Mouse (Mus musculus) midbrain, postnatal 0 days (tissue): Measurements from ENCODE around the gene Sh3rf1. TPM values are rescaled to one million over a fixed set of nuclear protein-coding genes. Genes with fewer than 3 reads are reported as not detected.

Experiments
- ATAC-seq: fragments of 200-750 bp; cut with Nextera tagmentation; 2 replicates; pipeline ENCODE4 v1.8.0; 2017; ENCODE audit warnings: moderate number of reproducible peaks, mild to moderate bottlenecking, moderate TSS enrichment, moderate library complexity; ENCODE audit not compliant: low FRiP score
- DNase-seq: peaks from one replicate; pipeline ENCODE4 v3.0.0-alpha.2; 2015; ENCODE audit warnings: low spot score
- H3K27ac ChIP-seq: fragments of 300-500 bp; sonication (generic); 2 replicates; pipeline ENCODE4 v1.5.1; 2014; ENCODE audit warnings: low read depth, mild to moderate bottlenecking, low read length, mixed read lengths
- H3K27me3 ChIP-seq: fragments of 300-500 bp; sonication (generic); 2 replicates; pipeline ENCODE4 v1.6.1; 2014; ENCODE audit warnings: low read length, control low read depth, mixed read lengths; ENCODE audit not compliant: insufficient read depth
- H3K36me3 ChIP-seq: fragments of 300-500 bp; sonication (generic); 2 replicates; pipeline ENCODE4 v1.6.1; 2014; ENCODE audit warnings: low read length, control low read depth, mixed read lengths; ENCODE audit not compliant: insufficient read depth
- H3K4me1 ChIP-seq: fragments of 300-500 bp; sonication (generic); 2 replicates; pipeline ENCODE4 v1.6.1; 2014; ENCODE audit warnings: mild to moderate bottlenecking, control low read depth, antibody characterized with exemption, low read length, mixed read lengths; ENCODE audit not compliant: insufficient read depth
- H3K4me2 ChIP-seq: fragments of 300-500 bp; sonication (generic); 2 replicates; pipeline ENCODE4 v1.6.1; 2014; ENCODE audit warnings: low read depth, mild to moderate bottlenecking, low read length, mixed read lengths; ENCODE audit not compliant: poor library complexity, severe bottlenecking
- H3K4me3 ChIP-seq: fragments of 300-500 bp; sonication (generic); 2 replicates; pipeline ENCODE4 v1.5.1; 2014; ENCODE audit warnings: low read depth, mild to moderate bottlenecking, low read length, moderate library complexity
- H3K9ac ChIP-seq: fragments of 300-500 bp; sonication (generic); replicated peaks from 2 replicates; pipeline ENCODE4 v1.6.1; 2014; ENCODE audit warnings: mild to moderate bottlenecking, low read length, moderate library complexity, mixed read lengths; ENCODE audit not compliant: poor library complexity, severe bottlenecking
- H3K9me3 ChIP-seq: fragments of 300-500 bp; sonication (generic); 2 replicates; pipeline ENCODE4 v1.6.1; 2016; ENCODE audit warnings: low read length, control low read depth
- CTCF ChIP-seq: IDR thresholded peaks from 2 replicates; pipeline ENCODE4 v1.5.1; 2016; ENCODE audit warnings: antibody characterized with exemption, mild to moderate bottlenecking
- WGBS: fragments of 180-500 bp; shearing (Covaris S2); extraction: QIAGEN DNeasy Blood & Tissue Kit; methylation state at CpG from one replicate; pipeline ENCODE4 v1.1.7; 2014; 5-methylcytosine and 5-hydroxymethylcytosine counted together
- polyA plus RNA-seq: library from polyadenylated mRNA; unstranded; fragments of >200 nt; fragmentation: Nextera tagmentation; extraction: Ambion mirVana; gene quantifications from 2 replicates; pipeline ENCODE4 v1.2.1, GENCODE M21; 2015
- total RNA-seq: library from RNA; depleted of rRNA; stranded (reverse); fragments of >200 nt; gene quantifications from 2 replicates; pipeline ENCODE4 v1.2.3, GENCODE M21; 2014

Gene Sh3rf1
- total and polyA plus RNA-seq, 2 experiments from 2014 or later, result 23.9 to 37.5 TPM

GRCm38 (mm10) chr8:61355503-61355902 is 131.8 kb downstream of the Sh3rf1 start:
- Histone ChIP-seq H3K36me3 (no peaks in the 10 kb centered on the region), H3K9me3 (no peaks in the 10 kb centered on the region), H3K27me3 (no peaks in the 10 kb centered on the region), H3K4me3 (no peak overlapping the region), H3K4me1 (no peaks in the 10 kb centered on the region), H3K27ac (no peak overlapping the region), H3K9ac (no peak overlapping the region), H3K4me2 (no peak overlapping the region)
- 61% methylated on average over 5 of the region's 5 CpGs for WGBS
- ATAC-seq (no peak), DNase-seq (no peak)
- no peak for TF ChIP-seq CTCF

- 20% methylated on average over 8 of the region's 8 CpGs for WGBS
- TF ChIP-seq CTCF, result no peak
- Histone ChIP-seq H3K36me3 (peaks cover 6% of the 10 kb centered on the region; the same call in 1 of the 2 replicates), H3K27me3 (no peaks in the 10 kb centered on the region), H3K4me3 (no peak overlapping the region), H3K9ac (no peak overlapping the region), H3K4me1 (no peaks in the 10 kb centered on the region), H3K27ac (no peak overlapping the region), H3K4me2 (no peak overlapping the region), H3K9me3 (no peaks in the 10 kb centered on the region)
- DNase-seq (no peak), ATAC-seq (no peak)
Observed at GRCm38 (mm10) chr8:61359004-61359403, 135.3 kb downstream of the Sh3rf1 start.

GRCm38 (mm10) chr8:61359851-61360272 is 136.2 kb downstream of the Sh3rf1 start:
- Histone ChIP-seq H3K27ac (no peak overlapping the region), H3K4me2 (no peak overlapping the region), H3K36me3 (peaks cover 6% of the 10 kb centered on the region; the same call in 1 of the 2 replicates), H3K9me3 (no peaks in the 10 kb centered on the region), H3K9ac (no peak overlapping the region), H3K4me3 (no peak overlapping the region), H3K27me3 (no peaks in the 10 kb centered on the region), H3K4me1 (no peaks in the 10 kb centered on the region)
- TF ChIP-seq CTCF, result no peak
- ATAC-seq (no peak), DNase-seq (no peak)
- 44% methylated on average over 10 of the region's 10 CpGs for WGBS

DNA sequence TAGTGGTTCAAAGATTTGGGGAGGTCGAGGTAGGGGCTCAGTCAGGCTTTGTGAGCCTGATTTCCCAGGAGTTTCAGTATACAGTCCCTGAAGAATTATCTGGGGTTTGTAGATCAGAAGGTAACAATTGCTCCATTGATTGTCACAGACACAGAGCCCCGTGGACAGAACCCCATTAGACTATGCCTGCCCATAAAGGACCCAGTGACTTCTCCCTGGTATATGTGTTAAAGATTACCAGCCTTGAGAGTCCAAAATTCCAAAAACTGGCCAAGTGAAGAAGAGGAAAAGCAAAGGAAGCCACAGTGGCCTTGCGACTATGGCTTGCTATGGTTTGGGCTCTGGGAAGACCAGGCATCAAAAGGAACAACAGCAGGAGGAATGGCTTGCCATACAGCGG is 136.7 kb downstream of the Sh3rf1 start:
- Histone ChIP-seq H3K36me3 (peaks cover 6% of the 10 kb centered on the region; the same call in 1 of the 2 replicates), H3K27me3 (no peaks in the 10 kb centered on the region), H3K4me3 (no peak overlapping the region), H3K4me2 (no peak overlapping the region), H3K27ac (no peak overlapping the region), H3K4me1 (no peaks in the 10 kb centered on the region), H3K9me3 (no peaks in the 10 kb centered on the region), H3K9ac (no peak overlapping the region)
- ATAC-seq (no peak), DNase-seq (no peak)
- WGBS, result 79% methylated on average over 4 of the region's 4 CpGs
- TF ChIP-seq CTCF, result no peak

GRCm38 (mm10) chr8:61361476-61361875 is 137.8 kb downstream of the Sh3rf1 start:
- no peak overlapping the region for H3K4me3 ChIP-seq
- H3K4me1 ChIP-seq, result no peaks in the 10 kb centered on the region
- peaks cover 6% of the 10 kb centered on the region; the same call in 1 of the 2 replicates for H3K36me3 ChIP-seq
- ATAC-seq (no peak), DNase-seq (no peak)
- no peaks in the 10 kb centered on the region for H3K27me3 ChIP-seq
- no peak overlapping the region for H3K9ac ChIP-seq
- no peak for TF ChIP-seq CTCF
- H3K4me2 ChIP-seq, result no peak overlapping the region
- 98% methylated on average over 11 of the region's 11 CpGs for WGBS
- H3K27ac ChIP-seq, result no peak overlapping the region
- no peaks in the 10 kb centered on the region for H3K9me3 ChIP-seq

DNA sequence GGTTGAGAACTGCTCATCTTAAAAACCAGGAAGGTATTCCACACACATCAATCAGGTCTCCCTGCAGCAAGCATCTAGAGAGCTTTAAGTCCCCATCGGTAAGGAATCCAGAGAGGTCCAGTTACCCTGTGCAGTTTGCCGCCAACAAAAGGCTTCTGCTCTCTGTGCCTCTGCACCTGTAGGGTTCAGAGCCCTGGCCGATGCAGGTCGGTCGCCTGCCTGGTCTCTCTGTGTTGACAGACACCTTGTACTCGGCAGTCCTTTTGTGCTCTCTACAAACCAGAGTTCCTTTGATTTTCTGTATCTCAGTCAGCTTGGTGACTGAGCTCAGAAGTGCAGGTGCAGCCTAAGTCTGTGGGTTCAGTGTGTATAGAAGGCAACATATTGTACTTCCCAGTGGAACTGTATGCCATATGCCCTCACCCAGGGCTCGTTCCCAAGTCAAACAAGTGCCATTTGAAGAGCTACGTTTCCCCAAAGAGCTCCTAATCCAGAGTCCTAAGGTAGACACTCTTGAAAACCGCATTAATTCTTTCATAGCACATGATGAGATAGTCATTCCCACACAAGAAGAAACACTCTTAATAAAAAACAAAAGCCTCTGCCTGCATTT is 138.7 kb downstream of the Sh3rf1 start:
- peaks cover 6% of the 10 kb centered on the region; the same call in 1 of the 2 replicates for H3K36me3 ChIP-seq
- H3K4me2 ChIP-seq, result no peak overlapping the region
- H3K27me3 ChIP-seq, result no peaks in the 10 kb centered on the region
- DNase-seq, result no peak
- WGBS, result 79% methylated on average over 9 of the region's 9 CpGs
- TF ChIP-seq CTCF, result no peak
- H3K9ac ChIP-seq, result no peak overlapping the region
- ATAC-seq, result no peak
- no peak overlapping the region for H3K4me3 ChIP-seq
- H3K9me3 ChIP-seq, result no peaks in the 10 kb centered on the region
- H3K27ac ChIP-seq, result no peak overlapping the region
- no peaks in the 10 kb centered on the region for H3K4me1 ChIP-seq
